Mouse (Mus musculus) heart, embryonic 14.5 days (tissue): ENCODE data around the gene Slc35b1. TPM values are rescaled to one million over a fixed set of nuclear protein-coding genes. Genes with fewer than 3 reads are reported as not detected.
A peak's percentile ranks its signal among the peaks of the same experiment; 100 is the strongest.

Experiments
- ATAC-seq: fragments of 200-750 bp; cut with Nextera tagmentation; 2 replicates; pipeline ENCODE4 v1.8.0; 2017; ENCODE audit warnings: low read depth, moderate TSS enrichment; ENCODE audit not compliant: insufficient number of reproducible peaks, insufficient read depth, low FRiP score
- H3K27ac ChIP-seq, 2 experiments: fragments of 200-500 bp in 1 of 2; fragments of 300-500 bp in 1 of 2; sonication (generic) in 1 of 2; replicated peaks in 1 of 2; 2 replicates each; pipeline ENCODE4 v1.5.1; 2012 to 2014; ENCODE audit warnings: low read depth in 2 of 2, low read length in 2 of 2, control low read depth in 1 of 2, mild to moderate bottlenecking in 1 of 2, mixed read lengths in 1 of 2; ENCODE audit not compliant: control insufficient read depth in 1 of 2, insufficient read depth in 1 of 2
- H3K27me3 ChIP-seq: fragments of 300-500 bp; sonication (generic); 2 replicates; pipeline ENCODE4 v1.6.1; 2014; ENCODE audit warnings: mild to moderate bottlenecking, low read length, control low read depth; ENCODE audit not compliant: control insufficient read depth, insufficient read depth
- H3K36me3 ChIP-seq: fragments of 300-500 bp; sonication (generic); 2 replicates; pipeline ENCODE4 v1.6.1; 2014; ENCODE audit warnings: mild to moderate bottlenecking, control low read depth, low read length, mixed read lengths; ENCODE audit not compliant: control insufficient read depth, insufficient read depth
- H3K4me1 ChIP-seq, 2 experiments: fragments of 200-500 bp in 1 of 2; fragments of 300-500 bp in 1 of 2; sonication (generic) in 1 of 2; 2 replicates each; pipeline ENCODE4 v1.6.1; 2012 to 2014; ENCODE audit warnings: low read length in 2 of 2, control low read depth in 1 of 2, mixed read lengths in 1 of 2; ENCODE audit not compliant: control insufficient read depth in 2 of 2, insufficient read depth in 2 of 2
- H3K4me2 ChIP-seq: fragments of 300-500 bp; sonication (generic); 2 replicates; pipeline ENCODE4 v1.6.1; 2014; ENCODE audit warnings: mild to moderate bottlenecking, low read length
- H3K4me3 ChIP-seq, 2 experiments: fragments of 200-500 bp in 1 of 2; fragments of 300-500 bp in 1 of 2; sonication (generic) in 1 of 2; 2 replicates each; pipeline ENCODE4 v1.5.1; 2012 to 2014; ENCODE audit warnings: low read length in 2 of 2, mild to moderate bottlenecking in 2 of 2, control low read depth in 1 of 2, low read depth in 1 of 2, moderate library complexity in 1 of 2; ENCODE audit not compliant: control insufficient read depth in 1 of 2, insufficient read depth in 1 of 2
- H3K9ac ChIP-seq: fragments of 300-500 bp; sonication (generic); 2 replicates; pipeline ENCODE4 v1.6.1; 2014; ENCODE audit warnings: mild to moderate bottlenecking, low read length
- H3K9me3 ChIP-seq: fragments of 300-500 bp; sonication (generic); 2 replicates; pipeline ENCODE4 v1.6.1; 2016; ENCODE audit warnings: low read length, control low read depth; ENCODE audit not compliant: control insufficient read depth
- WGBS: fragments of 180-500 bp; shearing (Covaris S2); extraction: QIAGEN DNeasy Blood & Tissue Kit; methylation state at CpG from one replicate; pipeline ENCODE4 v1.1.7; 2014; 5-methylcytosine and 5-hydroxymethylcytosine counted together
- polyA plus RNA-seq: library from polyadenylated mRNA; unstranded; fragments of >200 nt; fragmentation: Nextera tagmentation; extraction: Ambion mirVana; gene quantifications from 2 replicates; pipeline ENCODE4 v1.2.1, GENCODE M21; 2014

The Slc35b1 gene
- polyA plus RNA-seq, 1 experiment from 2014 or later, result 74.6 TPM

GRCm38 (mm10) chr11:95397843-95398835 is 13.6 kb downstream of the Slc35b1 start:
- Histone ChIP-seq H3K4me3 (no peak overlapping the region), H3K9ac (no peak overlapping the region; the same call in 1 of the 2 replicates), H3K4me2 (peak overlapping the region; percentile 42), H3K4me1 (peaks cover 14 to 16% of the 10 kb centered on the region in 2 experiments), H3K36me3 (no peaks in the 10 kb centered on the region), H3K27me3 (no peaks in the 10 kb centered on the region), H3K9me3 (no peaks in the 10 kb centered on the region), H3K27ac (no peak overlapping the region)
- no peak for ATAC-seq
- 54% methylated on average over 14 of the region's 14 CpGs for WGBS

DNA sequence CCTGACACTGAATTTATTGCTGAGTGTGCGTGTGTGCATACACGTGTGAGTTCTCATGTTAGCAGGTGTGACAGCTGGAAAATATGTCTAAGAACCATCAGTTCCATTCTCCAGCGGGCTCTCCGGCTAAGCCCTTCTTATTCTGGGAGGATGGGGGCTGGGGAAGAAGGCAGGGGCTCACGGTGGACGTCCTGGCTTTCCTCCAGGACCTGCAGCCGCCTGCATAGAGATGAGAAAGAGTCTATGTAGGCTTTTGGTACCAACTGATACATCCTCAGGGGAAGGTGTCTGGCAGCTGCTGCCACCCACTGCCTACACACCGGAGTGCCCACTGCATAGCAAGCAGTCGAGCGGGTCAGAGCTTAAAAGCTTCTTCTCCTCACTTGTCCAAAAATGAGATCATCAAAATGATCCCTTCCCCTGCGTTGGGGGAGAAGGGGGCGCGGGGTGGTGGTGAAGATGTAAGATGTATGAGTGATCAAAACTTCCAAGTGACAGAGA is 15.1 kb downstream of the Slc35b1 start:
- no peak for ATAC-seq

DNA sequence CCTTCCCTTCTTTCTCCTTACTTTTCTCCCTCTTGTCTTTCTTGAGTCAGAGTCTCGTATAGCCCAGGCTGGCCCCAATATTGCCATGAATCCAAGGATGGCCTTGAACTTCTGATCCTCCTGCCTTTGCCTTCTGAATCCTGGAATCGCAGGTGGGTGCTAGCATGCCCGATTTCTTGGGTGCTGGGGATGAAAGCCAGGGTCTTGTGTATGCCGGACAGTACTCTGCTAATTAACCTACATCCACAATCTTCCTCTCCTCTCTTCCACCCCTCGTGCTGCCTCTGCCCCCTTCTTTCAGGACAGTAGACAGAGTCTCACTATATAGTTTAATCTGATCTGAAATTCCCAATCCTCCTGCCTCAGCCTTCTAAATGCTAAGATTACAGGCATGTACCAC is 17.1 kb downstream of the Slc35b1 start:
- Histone ChIP-seq H3K4me3 (no peak overlapping the region), H3K27ac (no peak overlapping the region), H3K9ac (no peak overlapping the region), H3K9me3 (no peaks in the 10 kb centered on the region), H3K36me3 (no peaks in the 10 kb centered on the region), H3K4me2 (no peak overlapping the region), H3K4me1 (peaks cover 19 to 21% of the 10 kb centered on the region in 2 experiments), H3K27me3 (no peaks in the 10 kb centered on the region)
- 86% methylated on average over 5 of the region's 5 CpGs for WGBS
- ATAC-seq, result no peak

More for the DNA sequence above, 15.1 kb downstream of the Slc35b1 start:
- Histone ChIP-seq H3K36me3 (no peaks in the 10 kb centered on the region), H3K4me1 (peaks cover 19 to 21% of the 10 kb centered on the region in 2 experiments), H3K4me3 (no peak overlapping the region), H3K4me2 (no peak overlapping the region), H3K9me3 (no peaks in the 10 kb centered on the region), H3K27ac (no peak overlapping the region), H3K9ac (no peak overlapping the region), H3K27me3 (no peaks in the 10 kb centered on the region)
- WGBS, result 71% methylated on average over 13 of the region's 13 CpGs

GRCm38 (mm10) chr11:95402196-95402595 is 17.7 kb downstream of the Slc35b1 start:
- H3K4me1 ChIP-seq, result peaks cover 19 to 21% of the 10 kb centered on the region in 2 experiments
- H3K9ac ChIP-seq, result peak overlapping the region; percentile 27; the same call in 1 of the 2 replicates
- no peaks in the 10 kb centered on the region for H3K36me3 ChIP-seq
- H3K4me3 ChIP-seq, result no peak overlapping the region
- peak overlapping the region; percentile 45 for H3K4me2 ChIP-seq
- WGBS, result 14% methylated on average over 5 of the region's 5 CpGs
- peak overlapping the region; percentile 75 to 82 for H3K27ac ChIP-seq
- no peaks in the 10 kb centered on the region for H3K9me3 ChIP-seq
- ATAC-seq, result no peak
- H3K27me3 ChIP-seq, result no peaks in the 10 kb centered on the region

DNA sequence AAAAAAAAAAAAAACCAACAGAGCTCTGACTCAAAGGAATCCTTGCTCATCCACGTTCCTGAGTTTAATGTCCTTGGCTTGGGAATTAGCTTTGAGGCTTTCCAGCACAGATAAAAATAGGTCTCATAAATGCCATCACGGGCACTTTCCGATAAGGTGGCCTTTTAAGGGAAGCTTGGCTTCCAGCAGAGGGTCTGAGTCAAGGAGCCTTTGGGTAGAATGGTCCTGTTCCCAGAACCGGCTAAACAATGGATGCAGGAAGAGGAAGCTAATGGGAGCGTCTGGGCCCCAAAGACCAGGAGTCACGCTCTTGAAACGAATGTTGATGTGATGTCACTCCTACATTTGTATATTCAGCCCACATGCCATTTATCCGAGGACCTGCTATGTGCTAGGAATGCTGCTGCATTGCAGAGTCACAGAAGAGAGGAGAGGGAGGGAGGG is 18.2 kb downstream of the Slc35b1 start:
- peak; percentile 66 for ATAC-seq
- Histone ChIP-seq H3K27ac (peak overlapping the region; percentile 78 to 82), H3K9me3 (no peaks in the 10 kb centered on the region), H3K36me3 (no peaks in the 10 kb centered on the region), H3K4me2 (peak overlapping the region; percentile 45), H3K4me1 (peaks cover 19 to 21% of the 10 kb centered on the region in 2 experiments), H3K4me3 (no peak overlapping the region), H3K9ac (0 out of 2 replicates have a peak overlapping the region, but pooled peaks have one; percentile 27), H3K27me3 (no peaks in the 10 kb centered on the region)
- WGBS, result 3% methylated on average over 8 of the region's 8 CpGs

- Histone ChIP-seq H3K9ac (no peak overlapping the region), H3K27me3 (no peaks in the 10 kb centered on the region), H3K4me3 (no peak overlapping the region), H3K4me2 (no peak overlapping the region), H3K36me3 (no peaks in the 10 kb centered on the region), H3K27ac (peak overlapping the region; percentile 39 to 82; a peak in 3 of 4 replicates), H3K4me1 (peaks cover 16% of the 10 kb centered on the region in 2 experiments), H3K9me3 (no peaks in the 10 kb centered on the region)
- no peak for ATAC-seq
- WGBS, result 77% methylated on average over 16 of the region's 16 CpGs
These were observed 19.2 kb downstream of the Slc35b1 start for GRCm38 (mm10) chr11:95403382-95404340.

DNA sequence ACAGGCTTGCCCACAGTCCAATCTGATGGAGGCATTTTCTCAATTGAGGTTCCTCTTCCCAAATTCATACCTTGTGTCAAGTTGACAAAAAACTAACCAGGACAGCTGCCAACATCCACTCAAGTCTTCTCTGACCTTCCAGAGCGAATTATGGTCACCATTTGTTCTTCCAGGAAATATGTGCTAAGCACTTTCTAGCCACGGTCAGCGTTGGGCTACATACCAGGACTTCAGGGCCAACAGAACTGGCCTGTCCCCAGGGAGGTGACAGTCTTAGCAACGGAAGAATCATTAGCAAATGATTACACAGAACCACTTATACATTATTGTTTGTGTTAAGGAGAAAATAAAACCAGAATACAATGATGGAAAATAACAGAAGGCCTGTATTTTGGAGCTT is 21.3 kb downstream of the Slc35b1 start:
- Histone ChIP-seq H3K9ac (no peak overlapping the region), H3K4me1 (peaks cover 16% of the 10 kb centered on the region in 2 experiments), H3K27me3 (no peaks in the 10 kb centered on the region), H3K4me3 (no peak overlapping the region), H3K9me3 (no peaks in the 10 kb centered on the region), H3K4me2 (no peak overlapping the region), H3K27ac (no peak overlapping the region), H3K36me3 (no peaks in the 10 kb centered on the region)
- no peak for ATAC-seq
- WGBS, result 72% methylated on average over 4 of the region's 4 CpGs
